Mouse (Mus musculus) layer of hippocampus, postnatal 10 days (tissue): ENCODE results near the gene Mesp2. TPM values are rescaled to one million over a fixed set of nuclear protein-coding genes. Genes with fewer than 3 reads are reported as not detected.
"Not testable (repeated sequence)": the region's sequence is repeated elsewhere in the genome, so short reads cannot be mapped to it uniquely, and the experiment has no call there.

Experiments used
- DNase-seq, 2 experiments: peaks; one replicate each; pipeline ENCODE4 v3.0.0; 2021; ENCODE audit warnings: low spot score in 2 of 2
- long read RNA-seq: library from polyadenylated mRNA; stranded (forward); transcript quantifications from one replicate; pipeline ENCODE4 v2.0.0, GENCODE M21; 2023
- total RNA-seq, 2 experiments: library from RNA; stranded (reverse); gene quantifications; 2 replicates each; pipeline ENCODE4 v1.2.3; 2021

Mesp2 gene
- total RNA-seq = 1 to 10 TPM; 1.6 to 1.8 TPM
- long read RNA-seq, partial matches to known transcripts = 0 of 3 reads
- long read RNA-seq, other reads (novel, unspliced or antisense) = 0 of 3 reads

- DNase-seq = peak; percentile 75 to 81
These were observed at the start of gene Mesp2 for GRCm38 (mm10) chr7:79810611-79811506. Gene Mesp2, plus strand, starts transcription at chr7:79810727.

- no peak for DNase-seq
These were observed 49.2 kb upstream of the Mesp2 start for GRCm38 (mm10) chr7:79761124-79761876.

- DNase-seq = no peak
These were observed 48.4 kb upstream of the Mesp2 start for GRCm38 (mm10) chr7:79762106-79762505.

GRCm38 (mm10) chr7:79765991-79766390, 44.5 kb upstream of the Mesp2 start:
- no peak for DNase-seq

- no peak for DNase-seq
These were observed 40.9 kb upstream of the Mesp2 start for GRCm38 (mm10) chr7:79769664-79770063.

GRCm38 (mm10) chr7:79771561-79772512, 38.7 kb upstream of the Mesp2 start:
- DNase-seq = no peak

- DNase-seq = peak; percentile 81 to 82
These were observed 29.6 kb upstream of the Mesp2 start for GRCm38 (mm10) chr7:79780647-79781626.

- DNase-seq = no peak
These were observed 28.6 kb upstream of the Mesp2 start for GRCm38 (mm10) chr7:79781826-79782515.

GRCm38 (mm10) chr7:79782516-79782855, 28.0 kb upstream of the Mesp2 start:
- no peak for DNase-seq

GRCm38 (mm10) chr7:79786295-79786694, 24.2 kb upstream of the Mesp2 start:
- DNase-seq = peak; percentile 68 to 77

- DNase-seq = not testable (repeated sequence)
These were observed 20.7 kb upstream of the Mesp2 start for GRCm38 (mm10) chr7:79789812-79790211.

- peak; percentile 61 to 63 for DNase-seq
These were observed 17.7 kb upstream of the Mesp2 start for GRCm38 (mm10) chr7:79792635-79793421.

- DNase-seq = no peak
These were observed 16.8 kb upstream of the Mesp2 start, which contains the start of gene Mesp1 for GRCm38 (mm10) chr7:79793688-79794087. Gene Mesp1, minus strand, starts transcription at chr7:79793788.

GRCm38 (mm10) chr7:79798606-79799005, 11.9 kb upstream of the Mesp2 start:
- DNase-seq = no peak

- peak; percentile 87 to 89 for DNase-seq
These were observed 11.5 kb upstream of the Mesp2 start for GRCm38 (mm10) chr7:79799048-79799447.

- DNase-seq = no peak
These were observed 11.0 kb upstream of the Mesp2 start for GRCm38 (mm10) chr7:79799506-79799905.

GRCm38 (mm10) chr7:79800336-79800735, 10.2 kb upstream of the Mesp2 start:
- no peak for DNase-seq

GRCm38 (mm10) chr7:79801391-79801790, 9.1 kb upstream of the Mesp2 start:
- no peak for DNase-seq
